Mouse (Mus musculus): Measurements from ENCODE around the gene Tnfrsf25.

The Tnfrsf25 gene

GRCm38 (mm10) chr4:152120311-152121182 lies 4.8 kb downstream of the Tnfrsf25 start:
- DNase-seq (ENCODE audit: low spot score in 2 of 2): peak in 1 of 2 experiments; percentile 43

GRCm38 (mm10) chr4:152121183-152121505 lies 5.4 kb downstream of the Tnfrsf25 start:
- DNase-seq (ENCODE audit: low spot score in 2 of 2): no peak

- no peak for DNase-seq (ENCODE audit: low spot score in 2 of 2)
These were observed 8.7 kb downstream of the Tnfrsf25 start for GRCm38 (mm10) chr4:152124361-152124961.

GRCm38 (mm10) chr4:152125161-152126025 lies 9.7 kb downstream of the Tnfrsf25 start:
- no peak for DNase-seq (ENCODE audit: low spot score in 2 of 2)

GRCm38 (mm10) chr4:152126026-152126920 lies 10.5 kb downstream of the Tnfrsf25 start:
- no peak for DNase-seq (ENCODE audit: low spot score in 2 of 2)

- DNase-seq (ENCODE audit: low spot score in 2 of 2): no peak
These were observed 12.2 kb downstream of the Tnfrsf25 start for GRCm38 (mm10) chr4:152127884-152128283.

- no peak for DNase-seq (ENCODE audit: low spot score in 2 of 2)
These were observed 13.1 kb downstream of the Tnfrsf25 start for GRCm38 (mm10) chr4:152128784-152129183.

- DNase-seq (ENCODE audit: low spot score in 2 of 2): no peak
These were observed 13.7 kb downstream of the Tnfrsf25 start for GRCm38 (mm10) chr4:152129395-152129930.

GRCm38 (mm10) chr4:152130771-152131653 lies 15.3 kb downstream of the Tnfrsf25 start:
- no peak for DNase-seq (ENCODE audit: low spot score in 2 of 2)

- DNase-seq (ENCODE audit: low spot score in 2 of 2): no peak
These were observed 16.4 kb downstream of the Tnfrsf25 start for GRCm38 (mm10) chr4:152131809-152132771.

- DNase-seq (ENCODE audit: low spot score in 2 of 2): no peak
These were observed 17.0 kb downstream of the Tnfrsf25 start for GRCm38 (mm10) chr4:152132772-152133169.

GRCm38 (mm10) chr4:152133213-152133612 lies 17.5 kb downstream of the Tnfrsf25 start:
- DNase-seq (ENCODE audit: low spot score in 2 of 2): no peak

GRCm38 (mm10) chr4:152134507-152134906 lies 18.8 kb downstream of the Tnfrsf25 start:
- peak; percentile 56 to 75 for DNase-seq (ENCODE audit: low spot score in 2 of 2)

- DNase-seq (ENCODE audit: low spot score in 2 of 2): no peak
These were observed 19.6 kb downstream of the Tnfrsf25 start for GRCm38 (mm10) chr4:152135363-152135762.

GRCm38 (mm10) chr4:152136112-152136875 lies 20.6 kb downstream of the Tnfrsf25 start:
- DNase-seq (ENCODE audit: low spot score in 2 of 2): peak in 1 of 2 experiments; percentile 42

GRCm38 (mm10) chr4:152136876-152137250 lies 21.1 kb downstream of the Tnfrsf25 start:
- no peak for DNase-seq (ENCODE audit: low spot score in 2 of 2)

- peak; percentile 62 to 71 for DNase-seq (ENCODE audit: low spot score in 2 of 2)
These were observed 22.9 kb downstream of the Tnfrsf25 start for GRCm38 (mm10) chr4:152138497-152139260.

Measured in thymus, postnatal 10 days (tissue).